Mouse (Mus musculus) ZHBTc4 (cell line): Measurements from ENCODE around the gene Tbc1d17.
"Not testable (repeated sequence)": the region's sequence is repeated elsewhere in the genome, so short reads cannot be mapped to it uniquely, and the experiment has no call there.

Experiments used
- DNase-seq: peaks from one replicate; pipeline ENCODE4 v3.0.0-alpha.2; 2011; ENCODE audit warnings: low read depth, low spot score

The Tbc1d17 gene

GRCm38 (mm10) chr7:44848561-44849415 lies at the start of gene Tbc1d17, which contains the start of gene Akt1s1:
Gene Tbc1d17, minus strand, starts transcription at chr7:44849079.
Gene Akt1s1, plus strand, starts transcription at chr7:44848991.
- DNase-seq: peak; percentile 100

- DNase-seq: peak; percentile 84
Measured at GRCm38 (mm10) chr7:44898607-44899006, 49.7 kb upstream of the Tbc1d17 start.

- no peak for DNase-seq
Measured at GRCm38 (mm10) chr7:44896499-44896898, 47.6 kb upstream of the Tbc1d17 start.

GRCm38 (mm10) chr7:44895593-44896434 lies 46.9 kb upstream of the Tbc1d17 start, which contains the start of gene Fuz:
Gene Fuz, plus strand, starts transcription at chr7:44896079.
- DNase-seq: peak; percentile 98

- DNase-seq: no peak
Measured at GRCm38 (mm10) chr7:44895206-44895592, 46.3 kb upstream of the Tbc1d17 start.

- DNase-seq: no peak
Measured at GRCm38 (mm10) chr7:44894175-44894574, 45.3 kb upstream of the Tbc1d17 start.

GRCm38 (mm10) chr7:44893197-44893596 lies 44.3 kb upstream of the Tbc1d17 start:
- DNase-seq: no peak

- peak; percentile 94 for DNase-seq
Measured at GRCm38 (mm10) chr7:44892276-44892921, 43.5 kb upstream of the Tbc1d17 start, which contains the start of gene Med25. Gene Med25, minus strand, starts transcription at chr7:44892712.

- no peak for DNase-seq
Measured at GRCm38 (mm10) chr7:44891611-44892010, 42.7 kb upstream of the Tbc1d17 start.

GRCm38 (mm10) chr7:44890737-44891136 lies 41.9 kb upstream of the Tbc1d17 start:
- no peak for DNase-seq

- no peak for DNase-seq
Measured at GRCm38 (mm10) chr7:44890180-44890579, 41.3 kb upstream of the Tbc1d17 start.

- DNase-seq: no peak
Measured at GRCm38 (mm10) chr7:44888256-44889105, 39.6 kb upstream of the Tbc1d17 start.

GRCm38 (mm10) chr7:44886964-44887363 lies 38.1 kb upstream of the Tbc1d17 start:
- no peak for DNase-seq

GRCm38 (mm10) chr7:44884637-44885036 lies 35.8 kb upstream of the Tbc1d17 start:
- DNase-seq: no peak

- no peak for DNase-seq
Measured at GRCm38 (mm10) chr7:44883036-44883435, 34.2 kb upstream of the Tbc1d17 start.

GRCm38 (mm10) chr7:44877833-44878232 lies 29.0 kb upstream of the Tbc1d17 start:
- DNase-seq: no peak

- not testable (repeated sequence) for DNase-seq
Measured at GRCm38 (mm10) chr7:44871774-44872173, 22.9 kb upstream of the Tbc1d17 start.

- peak; percentile 72 for DNase-seq
Measured at GRCm38 (mm10) chr7:44871181-44871580, 22.3 kb upstream of the Tbc1d17 start.

GRCm38 (mm10) chr7:44870614-44871013 lies 21.7 kb upstream of the Tbc1d17 start:
- DNase-seq: no peak

GRCm38 (mm10) chr7:44869697-44870528 lies 21.0 kb upstream of the Tbc1d17 start, which contains the start of gene Ptov1:
Gene Ptov1, minus strand, starts transcription at chr7:44869788.
- DNase-seq: peak; percentile 98
